Mouse (Mus musculus): ENCODE data around the gene Cep135.
A peak's percentile ranks its signal among the peaks of the same experiment; 100 is the strongest.

Cep135 gene

DNA sequence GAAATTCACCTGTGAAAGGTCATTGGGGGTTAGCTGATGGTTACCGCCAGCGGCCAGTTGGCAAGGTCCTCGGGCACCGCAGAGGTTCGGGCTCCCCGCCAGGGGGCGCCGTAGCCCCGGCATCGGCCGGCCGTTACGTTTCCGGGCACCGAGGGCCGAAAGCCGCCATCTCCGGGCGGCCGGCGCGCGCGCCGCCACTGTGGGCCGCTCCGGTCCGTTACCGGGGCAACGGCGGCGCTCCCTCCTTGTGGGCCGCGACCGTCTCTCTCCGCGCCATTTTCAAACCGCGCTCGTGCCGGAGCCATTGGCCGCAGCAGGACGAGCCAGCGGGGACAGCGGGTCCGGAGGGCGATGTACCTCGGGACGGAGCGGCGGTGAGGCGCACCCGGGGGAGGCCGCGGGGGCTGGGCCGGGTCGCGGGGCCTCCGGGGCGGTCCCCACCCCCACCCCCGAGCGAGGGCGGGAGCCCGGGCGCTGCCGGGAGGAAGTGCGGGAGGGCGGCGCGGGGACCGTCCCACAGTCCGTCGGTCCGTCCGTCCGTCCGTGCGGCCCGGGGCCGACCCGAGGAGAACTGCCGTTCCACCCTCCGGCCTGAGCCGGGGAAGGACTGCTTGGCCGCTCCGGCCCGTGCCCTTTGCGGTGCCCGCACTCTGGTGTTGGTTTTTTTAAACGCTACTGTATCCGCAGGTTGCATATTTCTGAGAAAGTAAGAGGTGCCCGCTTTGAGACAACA, at the start of gene Cep135:
TSS of gene Cep135 (plus strand) at position 148 of the 733 bp plus-strand sequence.
- DNase-seq (ENCODE audit: low read depth, low spot score) = peak; percentile 86

DNA sequence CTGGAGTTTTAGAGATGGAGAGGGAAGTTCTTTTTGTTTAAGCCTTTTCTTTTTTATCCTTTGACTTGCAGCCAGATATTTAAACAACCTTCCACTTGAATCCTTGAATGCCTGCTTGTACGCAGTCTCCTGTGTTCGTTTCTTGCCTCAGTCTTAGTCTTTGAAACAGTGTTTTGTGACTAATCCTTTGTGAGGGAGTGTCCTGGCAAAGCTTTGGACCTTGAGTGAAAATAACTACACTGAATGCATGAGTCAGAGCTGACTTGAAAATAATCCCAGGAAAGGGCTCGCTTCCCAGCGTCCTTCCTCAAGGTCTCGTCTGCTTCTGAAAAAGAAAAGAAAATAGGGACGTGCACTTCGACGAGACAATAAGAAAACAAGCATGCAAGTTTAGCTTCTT, 48.3 kb upstream of the Cep135 start:
- DNase-seq (ENCODE audit: low read depth, low spot score) = no peak

DNA sequence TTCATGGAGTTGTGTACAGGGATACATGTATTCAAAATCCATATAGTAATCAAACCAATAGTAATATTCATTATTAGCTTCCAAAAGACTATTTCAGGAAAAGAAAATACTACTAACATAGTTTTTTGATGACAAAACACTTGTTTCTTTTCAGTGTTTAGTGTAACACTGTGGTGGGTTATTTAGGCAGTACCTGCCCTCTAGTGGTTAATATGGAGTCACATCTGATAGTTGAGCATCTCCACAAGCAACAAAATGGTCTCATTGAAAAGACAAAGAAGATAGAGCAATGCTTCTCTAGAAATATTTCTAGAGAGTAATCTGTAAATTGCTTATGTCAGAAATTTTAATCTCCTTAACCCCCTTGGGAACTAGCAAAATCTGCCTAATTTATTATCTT, 47.7 kb upstream of the Cep135 start:
- DNase-seq (ENCODE audit: low read depth, low spot score) = peak; percentile 11

DNA sequence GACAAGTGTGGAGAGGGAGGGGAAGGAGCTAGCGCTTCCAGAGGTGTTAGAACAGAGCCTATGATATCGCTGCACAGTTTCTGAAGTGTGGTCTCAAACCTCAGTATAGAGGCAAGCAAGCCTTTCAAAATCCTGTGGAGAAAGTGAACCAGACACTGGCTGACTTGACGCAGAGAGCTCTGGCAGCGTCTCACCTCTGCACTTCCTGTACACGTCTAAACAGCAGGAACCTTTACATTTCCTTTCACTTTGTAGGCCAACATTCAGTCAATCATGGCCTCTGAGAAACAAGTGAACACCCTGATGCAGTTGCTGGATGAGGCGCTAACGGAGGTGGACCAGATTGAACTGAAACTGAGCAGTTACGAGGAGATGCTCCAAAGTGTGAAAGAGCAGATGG, 45.3 kb upstream of the Cep135 start:
- peak; percentile 11 for DNase-seq (ENCODE audit: low read depth, low spot score)

DNA sequence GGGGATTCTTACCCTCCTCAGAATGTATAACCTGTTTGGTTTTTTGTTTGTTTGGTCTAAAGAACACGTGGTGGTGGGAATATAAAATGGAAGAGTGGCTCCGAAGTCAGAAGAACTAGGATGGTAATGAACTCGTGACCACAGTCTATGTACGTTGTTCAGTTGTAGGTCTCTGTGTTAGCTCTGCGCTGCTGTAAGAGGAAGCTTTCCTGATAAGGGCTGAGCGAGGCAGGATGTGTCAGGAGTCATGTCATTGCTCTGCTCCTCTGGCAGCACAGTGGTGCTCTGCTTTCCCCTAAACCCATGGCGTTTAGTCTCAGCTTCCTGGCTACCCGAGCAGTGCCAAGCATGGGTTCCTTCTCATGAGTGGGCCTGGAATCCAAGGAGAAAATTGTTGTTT, 38.1 kb upstream of the Cep135 start:
- DNase-seq (ENCODE audit: low read depth, low spot score) = no peak

DNA sequence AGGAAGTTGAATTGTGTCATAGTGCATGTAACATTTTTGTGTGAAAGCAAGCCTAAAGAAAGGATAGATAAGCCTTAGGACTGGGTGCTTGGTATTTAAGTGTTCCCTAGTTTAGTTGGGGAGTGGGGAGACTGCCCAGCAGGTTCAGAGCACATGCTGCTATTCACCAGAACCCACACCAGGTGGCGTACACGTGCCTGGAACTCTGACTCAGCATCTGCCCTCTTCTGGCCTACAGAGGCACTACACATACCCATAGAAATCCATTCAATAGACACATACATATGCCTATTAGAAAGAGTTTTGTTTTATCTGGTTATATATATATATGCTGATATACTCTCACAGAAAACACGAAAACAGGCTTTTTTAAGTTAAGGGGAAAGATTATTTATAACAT, 23.2 kb upstream of the Cep135 start:
- peak; percentile 90 for DNase-seq (ENCODE audit: low read depth, low spot score)

DNA sequence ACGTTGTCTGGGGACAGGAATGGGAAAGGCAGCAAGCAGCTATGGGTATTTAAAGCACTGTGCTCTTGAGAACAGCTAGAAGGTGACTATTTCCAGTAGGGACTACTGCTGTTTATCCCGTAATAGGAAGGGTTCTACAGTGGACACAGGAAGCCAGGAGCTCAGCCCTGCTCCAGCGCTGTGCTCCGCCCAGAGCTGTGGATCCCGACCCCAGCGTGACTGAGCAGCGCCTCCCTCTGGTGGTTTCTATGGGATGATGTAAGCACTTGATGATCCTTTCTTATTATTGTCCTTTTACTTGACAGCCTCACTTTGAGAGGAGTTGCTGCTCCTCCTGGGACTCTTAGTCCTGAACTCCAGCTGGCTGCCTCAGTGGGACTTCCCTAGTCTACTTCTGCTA, 14.2 kb upstream of the Cep135 start:
- DNase-seq (ENCODE audit: low read depth, low spot score) = no peak

DNA sequence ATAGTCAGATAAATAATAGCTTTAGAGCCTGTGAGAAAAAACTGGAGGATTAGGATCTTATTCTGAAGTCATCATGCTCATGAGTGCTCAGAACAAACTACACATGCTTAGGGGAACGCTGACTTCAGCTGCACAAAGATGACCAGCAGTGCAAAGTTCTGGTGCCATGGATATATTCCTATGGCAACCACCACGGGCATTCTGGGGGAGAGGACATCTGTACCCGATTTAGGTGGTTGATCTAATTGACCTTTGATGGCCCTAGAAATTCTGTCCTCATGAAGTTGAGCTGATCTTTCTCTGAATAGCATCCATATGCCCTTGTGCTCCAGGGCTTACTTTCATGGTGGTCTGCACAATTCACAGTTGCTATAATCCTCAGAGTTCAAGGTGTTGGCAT, 11.5 kb upstream of the Cep135 start:
- DNase-seq (ENCODE audit: low read depth, low spot score) = no peak

DNA sequence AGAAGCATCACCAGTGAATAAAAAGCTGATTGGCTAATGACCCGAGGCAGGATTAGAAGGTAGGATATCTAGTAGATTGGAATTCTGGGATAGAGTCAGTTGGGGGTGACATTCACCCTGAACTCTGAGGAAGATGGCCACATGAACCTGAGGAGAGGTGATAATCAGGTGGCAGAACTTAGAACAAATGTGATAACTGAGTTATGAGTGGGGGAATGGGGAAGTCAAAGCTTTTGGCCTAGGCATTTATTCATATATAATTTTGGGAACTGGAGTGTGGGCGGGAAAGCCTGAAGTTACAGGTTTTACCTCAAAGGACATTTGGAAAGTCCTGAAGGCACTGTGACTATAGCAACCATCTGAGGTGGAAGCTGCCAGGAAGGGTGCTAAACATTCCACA, 3.1 kb upstream of the Cep135 start:
- no peak for DNase-seq (ENCODE audit: low read depth, low spot score)

DNA sequence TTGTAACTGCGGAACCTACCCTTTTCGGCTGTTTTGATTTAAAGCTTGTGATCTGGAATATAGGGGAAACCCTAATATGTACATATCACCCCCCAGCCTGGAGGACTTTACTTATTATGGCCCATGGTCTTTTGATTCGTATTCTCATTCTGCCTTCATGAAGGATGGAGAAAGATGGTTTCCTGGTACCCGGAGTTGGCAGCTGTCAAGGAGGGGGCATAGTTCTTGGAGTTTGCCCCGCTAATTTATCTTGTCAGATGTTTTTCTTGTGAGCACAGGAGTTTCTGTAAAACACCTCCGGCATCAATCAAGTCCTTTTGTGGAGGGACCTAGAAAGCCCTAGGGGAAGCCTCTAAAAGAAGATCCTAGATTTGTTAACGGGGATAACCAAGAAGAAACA, 813 bp downstream of the Cep135 start:
- no peak for DNase-seq (ENCODE audit: low read depth, low spot score)

DNA sequence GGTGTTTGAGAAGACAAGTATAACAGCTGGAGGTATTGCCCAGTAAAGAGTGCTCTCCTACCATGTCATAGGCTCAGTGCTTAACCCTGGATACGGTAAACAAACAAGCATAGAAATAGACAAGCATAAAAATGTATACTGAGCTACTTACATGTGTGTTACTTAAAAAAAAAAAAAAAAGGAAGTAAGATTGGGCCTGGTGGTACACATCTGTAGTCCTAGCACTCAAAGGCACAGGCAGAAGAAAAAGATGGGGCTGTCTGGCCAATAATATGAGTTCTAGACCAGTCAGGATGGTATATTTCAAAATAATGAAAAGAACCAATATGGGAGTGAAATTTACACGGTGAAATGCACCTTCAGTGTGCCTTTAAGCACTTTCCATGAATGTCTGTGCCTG, 1.5 kb downstream of the Cep135 start:
- no peak for DNase-seq (ENCODE audit: low read depth, low spot score)

DNA sequence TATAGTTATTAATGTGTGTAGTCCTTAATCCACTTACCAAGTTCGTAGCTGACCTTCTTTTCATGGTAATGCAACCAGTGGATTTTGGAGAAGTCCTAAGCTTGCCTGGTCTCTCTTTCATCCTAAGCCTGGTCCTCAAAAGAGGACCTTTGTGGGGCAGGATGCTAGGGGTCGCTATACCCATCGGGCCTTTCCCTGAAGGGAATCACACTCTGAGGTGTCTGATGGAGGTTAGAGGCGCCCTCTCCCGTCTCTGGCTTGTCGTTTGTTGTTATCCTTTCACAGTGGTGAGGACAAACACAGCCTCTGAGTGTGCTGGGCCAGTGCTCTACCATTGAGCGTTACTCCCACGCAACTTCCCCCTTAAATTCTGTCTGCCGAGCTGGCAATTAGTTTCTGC, 3.4 kb downstream of the Cep135 start:
- no peak for DNase-seq (ENCODE audit: low read depth, low spot score)

DNA sequence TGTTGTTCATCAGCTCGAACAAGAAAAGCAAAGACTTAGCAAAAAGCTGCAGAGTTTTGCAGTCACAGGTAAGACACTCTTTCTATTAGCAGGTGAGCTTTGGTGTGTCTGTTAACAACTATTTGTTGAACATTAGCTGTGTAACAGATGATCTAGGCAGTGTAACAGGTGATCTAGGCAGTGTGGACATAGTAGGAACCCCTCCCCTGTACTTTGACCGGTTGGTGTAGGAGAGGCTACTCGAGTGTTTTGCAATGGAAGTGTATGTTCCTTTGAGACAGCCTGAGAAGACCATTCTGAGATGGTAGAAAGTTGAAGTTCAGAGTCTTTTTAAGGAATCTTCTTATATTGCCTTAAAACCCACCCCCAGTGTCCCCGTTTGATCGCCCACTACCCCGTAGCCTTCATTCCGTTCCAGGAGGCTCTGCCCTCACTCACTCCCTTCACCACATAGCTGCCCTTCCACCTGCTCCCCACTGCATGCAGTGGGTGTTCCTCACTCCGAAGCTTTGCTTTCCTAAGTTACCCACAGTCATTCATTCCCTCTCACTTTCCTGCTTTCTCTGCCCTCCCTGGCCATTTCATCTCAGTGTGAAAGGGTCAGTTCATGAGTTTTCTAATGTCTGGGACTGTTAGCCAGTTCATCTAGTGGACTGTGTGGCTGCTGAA, 21.3 kb downstream of the Cep135 start:
- DNase-seq (ENCODE audit: low read depth, low spot score) = no peak

DNA sequence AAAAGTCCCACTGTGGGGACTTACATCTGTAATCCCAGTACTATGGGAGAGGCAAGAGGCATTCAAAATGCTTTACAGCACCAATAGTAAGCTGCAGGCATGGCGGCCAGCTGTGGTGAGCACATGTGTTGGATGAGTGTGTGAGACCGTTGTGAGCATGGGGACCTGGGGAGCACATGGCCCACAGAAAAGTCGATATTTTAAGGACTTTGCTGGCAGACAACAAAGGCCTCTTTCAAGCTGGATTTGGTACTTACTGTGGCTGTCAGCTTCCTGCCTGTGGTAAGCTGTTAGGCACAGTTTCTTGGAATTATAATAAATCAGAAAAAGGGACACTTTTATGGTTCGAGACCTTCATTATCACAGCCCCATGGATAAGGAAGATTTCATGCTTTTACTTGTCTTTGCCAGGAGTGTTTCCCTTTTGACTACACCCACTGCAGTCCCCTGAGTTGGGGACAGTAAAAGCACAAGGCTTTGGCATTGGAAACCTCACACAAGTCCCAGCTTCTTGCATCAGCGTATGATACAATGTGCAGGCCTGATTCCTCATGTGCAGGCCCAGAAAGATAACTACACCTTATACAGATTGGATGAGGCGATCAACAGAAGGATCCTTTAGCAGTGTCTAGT, 24.5 kb downstream of the Cep135 start:
- DNase-seq (ENCODE audit: low read depth, low spot score) = no peak

DNA sequence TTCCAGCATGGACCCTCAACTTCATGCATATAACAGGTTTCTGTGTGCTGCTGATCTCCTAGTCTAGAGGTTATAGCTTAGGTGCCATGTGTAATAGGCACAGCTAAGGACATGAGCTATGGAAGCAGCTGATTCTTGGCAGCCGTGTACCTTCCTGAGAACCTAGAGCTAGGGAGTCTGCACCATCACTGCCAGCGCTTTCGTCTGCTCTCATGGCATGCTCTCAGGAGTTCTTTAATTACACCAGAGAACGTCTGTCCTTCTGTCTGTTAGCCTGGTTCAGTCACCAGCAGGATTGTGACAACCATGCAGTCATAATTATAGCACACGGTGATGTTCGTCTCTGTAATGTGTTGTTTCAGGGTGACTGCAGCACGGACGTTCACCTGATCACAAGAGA, 26.8 kb downstream of the Cep135 start:
- DNase-seq (ENCODE audit: low read depth, low spot score) = no peak

DNA sequence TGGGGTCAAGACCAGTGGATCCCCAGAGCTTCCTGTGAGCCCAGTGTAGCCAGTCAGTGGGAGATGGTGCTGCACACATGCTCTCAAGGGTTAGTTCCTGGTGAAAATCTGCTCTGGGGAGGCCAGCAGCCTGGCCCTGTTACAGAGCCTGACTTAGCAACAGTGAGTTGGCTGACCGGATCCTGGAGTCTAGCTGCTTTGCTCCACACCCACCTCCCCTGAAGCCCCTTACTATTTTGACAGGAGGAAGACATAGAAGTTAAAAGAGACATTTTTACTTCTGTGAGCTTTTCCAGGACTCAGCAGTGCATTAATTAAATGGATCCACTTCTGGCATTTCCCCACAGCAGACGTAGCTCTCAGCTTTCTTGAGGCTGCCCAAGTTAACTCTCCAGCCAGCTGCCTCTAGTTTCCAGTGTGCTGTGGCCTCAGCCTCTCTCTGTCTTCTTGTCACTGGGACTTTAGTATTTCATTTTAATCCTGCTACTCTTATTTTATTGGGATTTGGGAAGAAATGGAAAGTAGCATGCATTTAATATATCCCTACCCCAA, 27.8 kb downstream of the Cep135 start:
- DNase-seq (ENCODE audit: low read depth, low spot score) = no peak

DNA sequence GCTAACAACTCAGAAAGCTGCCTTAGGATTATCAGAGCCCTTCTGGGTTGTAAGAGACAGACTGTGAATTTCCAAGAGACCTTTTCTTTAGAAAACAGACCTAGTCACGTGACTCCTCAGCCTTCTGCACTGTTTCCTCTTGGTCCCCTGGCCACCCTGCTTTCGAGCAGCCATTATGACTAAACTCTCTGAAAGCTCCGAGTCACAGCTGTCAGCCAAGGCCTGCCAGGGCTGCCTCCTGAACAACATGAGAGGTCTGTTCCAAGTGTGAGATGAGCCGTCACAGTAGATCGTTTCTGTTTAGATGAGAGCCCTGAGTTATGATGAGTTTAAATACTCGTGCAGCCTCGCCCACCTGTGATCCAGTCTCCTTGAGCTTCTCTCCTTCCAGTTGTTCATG, 30.3 kb downstream of the Cep135 start:
- no peak for DNase-seq (ENCODE audit: low read depth, low spot score)

DNA sequence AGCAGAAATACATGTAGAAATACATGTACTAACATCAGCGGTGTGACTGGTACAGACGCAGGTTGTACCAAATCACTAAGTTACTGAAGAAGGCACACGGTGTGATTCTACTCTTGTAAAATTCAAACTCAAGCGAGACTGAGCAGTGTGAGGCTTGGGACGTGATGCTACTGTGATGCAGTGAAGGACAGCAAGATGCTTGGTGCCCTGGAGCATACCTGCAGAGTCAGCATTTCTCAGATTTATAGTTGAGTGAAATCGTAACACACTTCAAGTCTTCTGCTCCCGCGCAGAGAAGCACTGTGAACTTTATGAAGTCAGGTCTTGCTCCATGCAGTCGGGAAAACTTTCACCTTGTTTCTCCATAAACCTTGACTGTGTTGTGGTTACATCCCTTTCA, 35.3 kb downstream of the Cep135 start:
- DNase-seq (ENCODE audit: low read depth, low spot score) = no peak

DNA sequence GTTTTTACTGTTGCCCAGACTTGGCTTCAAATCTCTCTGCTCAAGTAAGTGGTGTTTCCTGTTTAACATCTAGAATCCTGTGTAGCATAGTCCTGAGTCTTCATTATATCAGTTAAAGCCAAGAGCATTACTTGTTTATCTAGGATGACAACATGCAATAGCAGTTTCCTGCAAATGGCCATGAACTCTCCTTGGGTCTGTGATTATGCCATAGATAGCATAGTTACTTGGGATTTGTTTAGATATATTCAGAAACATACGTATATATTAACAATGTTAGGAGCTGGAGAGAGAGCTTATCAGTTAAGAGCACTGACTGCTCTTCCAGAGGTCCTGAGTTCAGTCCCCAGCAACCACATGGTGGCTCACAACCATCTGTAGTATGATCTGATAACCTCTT, 39.3 kb downstream of the Cep135 start:
- DNase-seq (ENCODE audit: low read depth, low spot score) = no peak

DNA sequence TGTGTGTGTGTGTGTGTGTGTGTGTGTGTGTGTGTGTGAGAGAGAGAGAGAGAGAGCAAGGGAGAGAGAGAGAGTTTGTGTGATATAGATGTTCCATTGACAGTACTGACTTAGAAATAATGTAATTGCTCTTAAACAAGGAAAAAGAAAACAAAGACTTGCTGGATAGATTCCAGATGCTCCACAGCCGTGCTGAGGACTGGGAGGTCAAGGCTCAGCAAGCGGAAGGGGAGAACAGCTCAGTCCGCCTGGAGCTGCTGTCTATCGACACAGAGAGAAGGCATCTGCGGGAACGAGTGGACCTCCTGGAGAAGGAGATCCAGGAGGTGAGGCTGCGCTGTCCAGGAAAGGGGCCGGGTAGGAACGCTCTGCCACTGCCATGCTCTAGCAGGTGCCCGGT, 45.5 kb downstream of the Cep135 start:
- no peak for DNase-seq (ENCODE audit: low read depth, low spot score)

DNA sequence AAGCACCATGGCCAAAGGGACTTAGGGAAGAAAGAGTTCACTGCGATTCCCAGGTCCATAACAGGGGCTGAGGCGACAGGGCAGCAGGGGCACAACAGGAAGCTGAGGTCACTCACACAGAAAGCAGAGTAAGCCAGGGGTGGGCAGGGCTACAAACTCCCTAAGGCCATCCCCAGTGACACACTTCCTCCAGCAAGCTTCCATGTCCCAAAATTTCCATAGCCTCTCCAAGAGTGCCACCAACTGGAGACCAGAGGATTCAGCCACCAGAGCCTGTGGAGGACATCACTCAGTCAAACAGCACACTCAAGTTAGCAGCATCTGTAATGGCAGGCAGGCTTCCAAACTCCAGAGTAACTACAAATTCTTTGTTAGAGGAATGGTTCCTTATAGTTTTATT, 47.1 kb downstream of the Cep135 start:
- no peak for DNase-seq (ENCODE audit: low read depth, low spot score)

DNA sequence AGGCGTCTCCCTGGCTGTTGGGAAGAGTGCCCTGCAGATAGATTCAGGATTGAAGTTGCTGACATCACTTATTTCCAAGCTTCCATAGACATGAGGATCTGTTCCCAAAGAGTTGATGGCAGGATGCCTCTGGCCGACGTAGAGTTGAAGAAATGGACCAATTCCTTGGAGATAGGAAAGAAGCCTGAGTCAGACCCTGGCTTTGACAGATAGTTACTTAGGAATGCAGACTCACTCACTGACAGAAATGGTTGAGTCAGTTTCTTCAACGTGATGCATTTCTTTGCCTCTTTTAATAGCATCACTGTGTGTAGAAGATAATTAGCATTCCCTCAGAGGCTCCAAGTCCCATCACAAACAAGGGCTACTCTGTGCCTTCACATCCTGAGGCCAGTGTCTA, 53.6 kb downstream of the Cep135 start:
- no peak for DNase-seq (ENCODE audit: low read depth, low spot score)

DNA sequence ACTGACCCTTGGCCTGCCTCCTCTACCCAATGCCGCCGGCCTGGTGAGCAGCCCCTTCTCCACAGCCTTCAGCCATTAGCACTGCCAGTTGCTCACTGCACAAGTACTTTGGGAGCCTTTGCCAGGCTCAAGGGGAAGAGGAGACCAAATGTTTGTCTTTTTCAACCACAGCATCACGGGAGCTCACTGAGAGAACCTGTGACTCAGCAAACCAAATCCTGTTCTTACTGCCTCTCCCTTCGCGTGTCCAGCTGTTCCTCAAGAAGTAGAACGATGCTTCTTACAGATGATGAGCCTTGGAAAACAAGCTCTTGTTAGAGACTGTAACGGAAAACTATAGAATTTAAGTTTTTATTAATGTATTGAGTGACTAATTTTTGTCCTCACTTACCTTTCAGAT, 55.7 kb downstream of the Cep135 start:
- no peak for DNase-seq (ENCODE audit: low read depth, low spot score)
